Mouse (Mus musculus): ENCODE measurements at regions not wholly inside any gene's neighbourhood (a gene's known extent, or its start where the extent isn't known, plus 50 kb on each side); places are given as distances from the start of the nearest gene placed in this dataset.
"Not testable (repeated sequence)": the region's sequence is repeated elsewhere in the genome, so short reads cannot be mapped to it uniquely, and the experiment has no call there.

DNA sequence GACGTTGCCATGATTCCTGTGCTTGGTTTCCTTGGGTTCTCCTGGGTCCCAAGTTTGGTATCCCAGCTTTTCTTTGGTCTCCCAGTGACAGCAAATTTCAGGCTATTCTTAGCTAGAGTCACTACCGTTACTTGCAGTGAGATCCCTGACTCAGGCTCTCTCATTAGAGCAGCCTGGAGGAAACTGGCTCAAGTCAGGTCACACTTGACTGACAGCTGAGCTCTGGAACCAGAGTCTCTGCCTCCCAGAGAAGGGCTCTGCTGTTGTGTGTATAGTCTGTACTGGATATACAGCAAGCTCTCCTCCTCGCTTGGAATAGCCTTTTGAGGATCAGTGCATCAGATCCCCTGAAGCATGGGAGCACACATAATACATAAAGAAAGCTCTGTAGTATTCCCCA, 100.7 kb upstream of the Eif4g2 start:
- H3K27me3 ChIP-seq (ENCODE audit: control insufficient read depth, insufficient read depth, insufficient read length) = no peaks in the 10 kb centered on the region
- no peak overlapping the region for H3K4me2 ChIP-seq (ENCODE audit: low read depth)
- TF ChIP-seq CEBPB (IDR thresholded peaks at IDR 0.05; ENCODE audit: insufficient read depth, poor library complexity, severe bottlenecking) (no peak), TCF3 (IDR thresholded peaks at IDR 0.05; ENCODE audit: insufficient read length, low read depth) (no peak), POLR2AphosphoS2 (IDR thresholded peaks at IDR 0.05; ENCODE audit: insufficient read length, low read depth) (no peak), REST (IDR thresholded peaks at IDR 0.05; ENCODE audit: insufficient read depth, insufficient read length) (no peak)
- H3K36me3 ChIP-seq (ENCODE audit: control insufficient read depth, insufficient read depth) = no peaks in the 10 kb centered on the region
- H3K4me3 ChIP-seq = no peak overlapping the region
- H3K79me2 ChIP-seq (ENCODE audit: control insufficient read depth, insufficient read depth) = no peaks in the 10 kb centered on the region
- no peak overlapping the region for H3ac ChIP-seq (ENCODE audit: control insufficient read depth, insufficient read length)

DNA sequence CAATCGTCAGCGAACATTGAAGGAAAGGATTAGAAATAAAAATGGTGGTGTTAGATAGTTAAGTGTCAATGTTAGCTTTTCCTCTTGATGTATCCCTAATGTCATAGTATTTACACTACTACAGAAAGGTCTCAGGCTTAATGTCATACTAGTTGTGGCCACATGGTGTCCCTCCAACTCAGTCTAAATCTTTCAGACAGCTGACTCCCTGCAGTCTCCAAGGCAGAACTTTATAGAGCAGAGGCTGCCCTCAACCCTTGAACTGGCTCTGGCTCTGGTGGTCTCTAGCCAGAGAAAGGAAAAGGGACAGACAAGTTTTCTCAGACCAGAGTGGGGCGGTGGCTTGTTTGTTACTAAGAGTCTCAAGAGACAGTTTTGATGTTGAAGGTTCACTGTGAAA, 99.5 kb upstream of the Eif4g2 start:
- no peak overlapping the region for H3K4me2 ChIP-seq (ENCODE audit: low read depth)
- H3ac ChIP-seq (ENCODE audit: control insufficient read depth, insufficient read length) = no peak overlapping the region
- no peak for TF ChIP-seq POLR2A (IDR thresholded peaks at IDR 0.05; ENCODE audit: insufficient read length, low read depth)
- TF ChIP-seq CEBPB (IDR thresholded peaks at IDR 0.05; ENCODE audit: insufficient read depth, poor library complexity, severe bottlenecking) = no peak
- TF ChIP-seq MAX (IDR thresholded peaks at IDR 0.05; ENCODE audit: low read depth) = no peak
- TF ChIP-seq TCF3 (IDR thresholded peaks at IDR 0.05; ENCODE audit: insufficient read length, low read depth) = no peak
- no peak for TF ChIP-seq MYOG (IDR thresholded peaks at IDR 0.05; ENCODE audit: control insufficient read depth in 1 of 3, insufficient read depth in 1 of 3, insufficient read length in 2 of 3, low read depth in 2 of 3)
- no peak for TF ChIP-seq POLR2AphosphoS2 (IDR thresholded peaks at IDR 0.05; ENCODE audit: insufficient read length, low read depth)
- TF ChIP-seq REST (IDR thresholded peaks at IDR 0.05; ENCODE audit: insufficient read depth, insufficient read length) = no peak
- no peak for TF ChIP-seq SRF (IDR thresholded peaks at IDR 0.05; ENCODE audit: control insufficient read depth, insufficient read length, low read depth)
- TF ChIP-seq MYOD1 (IDR thresholded peaks at IDR 0.05; ENCODE audit: control insufficient read depth in 1 of 3, insufficient read length in 2 of 3, low read depth in 2 of 3) = no peak
- no peak for TF ChIP-seq E2F4 (IDR thresholded peaks at IDR 0.05; ENCODE audit: insufficient read depth)
- TF ChIP-seq TCF12 (IDR thresholded peaks at IDR 0.05; ENCODE audit: insufficient read depth, poor library complexity, severe bottlenecking) = no peak
- no peak for TF ChIP-seq USF1 (IDR thresholded peaks at IDR 0.05; ENCODE audit: low read depth)
- no peaks in the 10 kb centered on the region for H3K27me3 ChIP-seq (ENCODE audit: control insufficient read depth, insufficient read depth, insufficient read length)
- H3K4me3 ChIP-seq = no peak overlapping the region
- H3K36me3 ChIP-seq (ENCODE audit: control insufficient read depth, insufficient read depth) = no peaks in the 10 kb centered on the region
- H3K79me2 ChIP-seq (ENCODE audit: control insufficient read depth, insufficient read depth) = no peaks in the 10 kb centered on the region

DNA sequence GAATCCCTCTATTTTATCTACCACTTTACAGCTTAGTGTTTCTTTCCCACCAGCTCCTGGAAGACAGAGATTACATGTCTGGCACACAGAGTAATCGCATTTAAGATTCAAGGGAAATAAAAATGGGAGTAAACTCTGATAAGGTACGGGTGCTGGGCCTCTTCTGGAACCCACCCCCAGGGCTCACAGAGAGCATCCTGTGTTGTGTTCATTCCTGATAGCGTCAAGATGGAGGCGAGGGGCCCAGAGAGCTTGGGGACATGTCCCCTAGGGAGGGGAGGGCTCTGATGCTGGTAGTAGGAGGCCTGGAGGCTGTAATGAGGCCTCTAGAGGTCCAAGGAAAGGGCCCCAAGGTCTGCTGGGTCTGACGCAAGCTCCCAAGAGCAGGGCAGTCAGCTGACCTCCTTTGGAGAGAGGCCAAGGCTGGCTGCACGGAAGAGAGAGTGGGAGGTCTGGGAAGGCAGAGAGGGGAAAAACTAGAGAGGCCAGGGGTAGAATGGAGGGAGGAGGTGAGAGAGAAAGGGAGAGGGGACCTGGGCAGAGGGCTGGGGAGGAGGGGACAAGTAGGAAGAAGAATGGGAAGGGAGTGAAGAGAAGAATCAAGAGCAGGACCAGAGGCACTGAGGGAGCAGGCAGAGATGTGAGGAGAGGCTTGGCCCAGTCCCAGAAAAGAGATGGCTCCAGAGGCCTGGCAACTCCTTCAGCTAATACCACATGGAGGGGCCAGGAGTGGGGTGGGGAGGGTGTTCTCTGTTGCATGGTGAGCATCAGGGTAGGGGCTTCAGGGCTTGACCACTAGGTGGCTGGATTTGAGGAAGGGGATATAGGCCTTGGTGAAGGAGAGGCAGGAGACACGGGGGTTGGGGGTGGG, 96.8 kb upstream of the Eif4g2 start:
- H3K36me3 ChIP-seq (ENCODE audit: control insufficient read depth, insufficient read depth) = no peaks in the 10 kb centered on the region
- no peak overlapping the region for H3ac ChIP-seq (ENCODE audit: control insufficient read depth, insufficient read length)
- no peak overlapping the region for H3K4me3 ChIP-seq
- TF ChIP-seq USF1 (IDR thresholded peaks at IDR 0.05; ENCODE audit: low read depth) (peak; percentile 52), CEBPB (IDR thresholded peaks at IDR 0.05; ENCODE audit: insufficient read depth, poor library complexity, severe bottlenecking) (no peak), MAX (IDR thresholded peaks at IDR 0.05; ENCODE audit: low read depth) (no peak), REST (IDR thresholded peaks at IDR 0.05; ENCODE audit: insufficient read depth, insufficient read length) (no peak), MYOD1 (IDR thresholded peaks at IDR 0.05; ENCODE audit: control insufficient read depth in 1 of 3, insufficient read length in 2 of 3, low read depth in 2 of 3) (no peak), SRF (IDR thresholded peaks at IDR 0.05; ENCODE audit: control insufficient read depth, insufficient read length, low read depth) (no peak)
- no peaks in the 10 kb centered on the region for H3K79me2 ChIP-seq (ENCODE audit: control insufficient read depth, insufficient read depth)
- H3K27me3 ChIP-seq (ENCODE audit: control insufficient read depth, insufficient read depth, insufficient read length) = no peaks in the 10 kb centered on the region
- H3K4me2 ChIP-seq (ENCODE audit: low read depth) = peak overlapping the region; percentile 34

DNA sequence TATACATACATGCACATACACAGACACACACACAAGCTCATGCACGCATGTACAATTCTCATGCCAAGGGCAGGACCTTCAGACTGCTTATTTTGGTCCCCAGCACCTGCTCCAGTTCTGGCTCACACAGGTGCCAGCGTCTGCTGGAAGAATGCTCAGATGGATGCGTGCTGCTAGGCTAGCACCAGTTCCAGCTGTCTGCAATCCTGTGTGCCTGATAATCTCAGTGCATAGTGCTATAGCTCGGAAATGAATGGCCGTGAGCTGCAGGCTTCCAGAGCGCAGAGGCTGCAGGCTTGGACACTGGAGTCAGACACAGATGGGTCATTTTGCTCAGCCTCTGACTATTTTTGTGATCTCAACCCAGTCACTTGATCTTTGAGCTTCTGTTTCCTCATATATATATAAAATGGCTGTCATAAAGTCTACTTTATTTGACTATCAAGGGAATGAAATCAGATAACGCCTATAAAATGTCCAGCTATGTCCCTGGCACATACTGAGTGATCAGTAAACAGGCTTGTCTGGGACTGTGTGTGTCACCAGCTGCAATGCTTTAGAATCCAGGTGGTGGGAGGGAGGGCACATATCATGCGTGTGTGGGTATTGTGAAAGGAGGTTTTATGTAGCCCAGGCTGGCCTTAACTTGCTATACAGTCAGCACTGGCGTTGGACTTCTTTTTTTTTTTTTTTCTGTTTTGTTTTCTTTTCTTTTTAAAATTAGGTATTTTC, 91.7 kb upstream of the Eif4g2 start:
- Histone ChIP-seq H3K36me3 (ENCODE audit: control insufficient read depth, insufficient read depth) (no peaks in the 10 kb centered on the region), H3ac (ENCODE audit: control insufficient read depth, insufficient read length) (no peak overlapping the region), H3K79me2 (ENCODE audit: control insufficient read depth, insufficient read depth) (no peaks in the 10 kb centered on the region), H3K4me3 (no peak overlapping the region), H3K4me2 (ENCODE audit: low read depth) (no peak overlapping the region), H3K27me3 (ENCODE audit: control insufficient read depth, insufficient read depth, insufficient read length) (no peaks in the 10 kb centered on the region)
- TF ChIP-seq MYOD1 (IDR thresholded peaks at IDR 0.05; ENCODE audit: control insufficient read depth in 1 of 3, insufficient read length in 2 of 3, low read depth in 2 of 3) (peak in 2 of 3 experiments; percentile 63 to 68), MYOG (IDR thresholded peaks at IDR 0.05; ENCODE audit: control insufficient read depth in 1 of 3, insufficient read depth in 1 of 3, insufficient read length in 2 of 3, low read depth in 2 of 3) (peak; percentile 50 to 81 (median 50)), E2F4 (IDR thresholded peaks at IDR 0.05; ENCODE audit: insufficient read depth) (no peak)

DNA sequence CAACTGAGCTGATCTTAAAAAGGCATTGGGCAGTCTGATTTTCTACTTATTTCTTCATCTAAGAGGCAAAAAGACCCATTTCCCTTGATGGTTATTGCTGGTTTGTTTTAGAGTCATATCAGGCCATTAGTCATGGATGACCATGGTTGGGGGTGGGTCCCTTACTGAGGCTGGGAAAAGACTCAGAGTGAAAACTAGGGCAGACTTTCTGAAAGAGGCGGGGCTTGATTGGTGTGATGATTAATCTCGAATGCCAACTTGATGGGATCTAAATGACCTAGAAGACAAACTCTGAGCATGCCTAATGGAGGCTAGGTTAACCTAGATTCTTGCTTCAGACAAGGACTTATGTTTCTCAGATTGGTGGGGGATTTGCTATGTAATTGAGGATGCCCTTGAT, 89.2 kb upstream of the Eif4g2 start:
- no peak for TF ChIP-seq REST (IDR thresholded peaks at IDR 0.05; ENCODE audit: insufficient read depth, insufficient read length)
- no peak for TF ChIP-seq TCF3 (IDR thresholded peaks at IDR 0.05; ENCODE audit: insufficient read length, low read depth)
- no peak for TF ChIP-seq MYOG (IDR thresholded peaks at IDR 0.05; ENCODE audit: control insufficient read depth in 1 of 3, insufficient read depth in 1 of 3, insufficient read length in 2 of 3, low read depth in 2 of 3)
- no peak for TF ChIP-seq MAX (IDR thresholded peaks at IDR 0.05; ENCODE audit: low read depth)
- no peak for TF ChIP-seq E2F4 (IDR thresholded peaks at IDR 0.05; ENCODE audit: insufficient read depth)
- TF ChIP-seq POLR2A (IDR thresholded peaks at IDR 0.05; ENCODE audit: insufficient read length, low read depth) = no peak
- TF ChIP-seq USF1 (IDR thresholded peaks at IDR 0.05; ENCODE audit: low read depth) = no peak
- TF ChIP-seq MYOD1 (IDR thresholded peaks at IDR 0.05; ENCODE audit: control insufficient read depth in 1 of 3, insufficient read length in 2 of 3, low read depth in 2 of 3) = no peak
- TF ChIP-seq SRF (IDR thresholded peaks at IDR 0.05; ENCODE audit: control insufficient read depth, insufficient read length, low read depth) = no peak
- TF ChIP-seq CEBPB (IDR thresholded peaks at IDR 0.05; ENCODE audit: insufficient read depth, poor library complexity, severe bottlenecking) = no peak
- TF ChIP-seq TCF12 (IDR thresholded peaks at IDR 0.05; ENCODE audit: insufficient read depth, poor library complexity, severe bottlenecking) = no peak
- TF ChIP-seq POLR2AphosphoS2 (IDR thresholded peaks at IDR 0.05; ENCODE audit: insufficient read length, low read depth) = no peak
- Histone ChIP-seq H3K27me3 (ENCODE audit: control insufficient read depth, insufficient read depth, insufficient read length) (no peaks in the 10 kb centered on the region), H3K36me3 (ENCODE audit: control insufficient read depth, insufficient read depth) (no peaks in the 10 kb centered on the region), H3K4me2 (ENCODE audit: low read depth) (no peak overlapping the region), H3K79me2 (ENCODE audit: control insufficient read depth, insufficient read depth) (no peaks in the 10 kb centered on the region), H3K4me3 (no peak overlapping the region), H3ac (ENCODE audit: control insufficient read depth, insufficient read length) (no peak overlapping the region)

DNA sequence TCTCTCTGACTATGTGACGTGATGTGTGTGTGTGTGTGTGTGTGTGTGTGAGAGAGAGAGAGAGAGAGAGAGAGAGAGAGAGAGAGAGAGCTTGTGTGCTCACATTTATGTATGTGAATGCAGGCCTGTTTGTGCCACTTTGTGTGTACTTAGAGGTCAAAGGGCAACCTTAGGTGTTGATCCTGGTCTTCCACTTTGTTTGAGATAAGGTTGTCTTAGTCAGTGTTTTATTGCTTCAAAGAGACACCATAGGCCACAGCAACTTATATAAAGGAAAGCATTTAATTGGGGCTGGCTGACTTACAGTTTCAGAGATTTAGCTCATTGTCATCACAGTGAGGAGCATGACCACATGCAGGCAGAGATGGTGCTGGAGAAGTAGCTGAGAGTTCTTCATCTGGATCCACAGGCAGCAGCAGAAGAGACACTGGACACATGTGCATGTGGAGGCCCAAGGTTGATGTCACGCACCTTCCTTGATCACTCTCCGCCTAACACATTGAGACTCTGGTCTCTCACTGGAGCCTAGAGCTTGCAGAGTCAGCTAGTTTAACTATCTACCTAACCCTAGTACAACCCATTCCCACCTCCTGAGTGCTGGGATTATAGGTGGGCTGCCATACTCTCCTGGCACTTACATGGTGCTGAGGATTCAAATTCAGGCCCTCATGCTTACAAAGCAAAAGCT, 85.9 kb upstream of the Eif4g2 start:
- not testable (repeated sequence) for H3ac ChIP-seq (ENCODE audit: control insufficient read depth, insufficient read length); H3K36me3 ChIP-seq (ENCODE audit: control insufficient read depth, insufficient read depth); H3K4me2 ChIP-seq (ENCODE audit: low read depth); H3K79me2 ChIP-seq (ENCODE audit: control insufficient read depth, insufficient read depth); H3K27me3 ChIP-seq (ENCODE audit: control insufficient read depth, insufficient read depth, insufficient read length); H3K4me3 ChIP-seq

Measured in myocyte (in vitro differentiated cells).